Mouse (Mus musculus) stomach, embryonic 14.5 days (tissue): ENCODE data around the gene Mrgpra1. TPM values are rescaled to one million over a fixed set of nuclear protein-coding genes. Genes with fewer than 3 reads are reported as not detected.
"Not testable (repeated sequence)": the region's sequence is repeated elsewhere in the genome, so short reads cannot be mapped to it uniquely, and the experiment has no call there.

Experiments
- ATAC-seq: fragments of 200-750 bp; cut with Nextera tagmentation; 2 replicates; pipeline ENCODE4 v1.8.0; 2017; ENCODE audit warnings: low read depth, moderate TSS enrichment; ENCODE audit not compliant: insufficient number of reproducible peaks, insufficient read depth, low FRiP score
- H3K27ac ChIP-seq: fragments of 300-500 bp; sonication (generic); 2 replicates; pipeline ENCODE4 v1.5.1; 2014; ENCODE audit warnings: mild to moderate bottlenecking, low read length, moderate library complexity, mixed read lengths
- H3K27me3 ChIP-seq: fragments of 300-500 bp; sonication (generic); 2 replicates; pipeline ENCODE4 v1.6.1; 2014; ENCODE audit warnings: low read length, control low read depth, mixed read lengths; ENCODE audit not compliant: control insufficient read depth, insufficient read depth
- H3K36me3 ChIP-seq: fragments of 300-500 bp; sonication (generic); 2 replicates; pipeline ENCODE4 v1.6.1; 2014; ENCODE audit warnings: mild to moderate bottlenecking, control low read depth, low read length, moderate library complexity, mixed read lengths; ENCODE audit not compliant: control insufficient read depth, insufficient read depth
- H3K4me1 ChIP-seq: fragments of 300-500 bp; sonication (generic); 2 replicates; pipeline ENCODE4 v1.6.1; 2014; ENCODE audit warnings: low read length, control low read depth, mixed read lengths; ENCODE audit not compliant: control insufficient read depth, insufficient read depth
- H3K4me2 ChIP-seq: fragments of 300-500 bp; sonication (generic); replicated peaks from 2 replicates; pipeline ENCODE4 v1.6.1; 2014; ENCODE audit warnings: low read depth, low read length, control low read depth
- H3K4me3 ChIP-seq: fragments of 300-500 bp; sonication (generic); 2 replicates; pipeline ENCODE4 v1.5.1; 2014; ENCODE audit warnings: low read depth, low read length, control low read depth
- H3K9ac ChIP-seq: fragments of 300-500 bp; sonication (generic); replicated peaks from 2 replicates; pipeline ENCODE4 v1.6.1; 2014; ENCODE audit warnings: low read depth, mild to moderate bottlenecking, control low read depth, low read length, moderate library complexity, mixed read lengths
- H3K9me3 ChIP-seq: fragments of 300-500 bp; sonication (generic); 2 replicates; pipeline ENCODE4 v1.6.1; 2016; ENCODE audit warnings: low read depth, low read length, control low read depth; ENCODE audit not compliant: control insufficient read depth
- WGBS: fragments of 180-500 bp; shearing (Covaris S2); extraction: QIAGEN DNeasy Blood & Tissue Kit; methylation state at CpG from one replicate; pipeline ENCODE4 v1.1.7; 2014; 5-methylcytosine and 5-hydroxymethylcytosine counted together
- polyA plus RNA-seq: library from polyadenylated mRNA; unstranded; fragments of >200 nt; fragmentation: Nextera tagmentation; extraction: Ambion mirVana; gene quantifications from 2 replicates; pipeline ENCODE4 v1.2.1, GENCODE M21; 2014

Gene Mrgpra1
- not detected in 2 replicates for polyA plus RNA-seq

DNA sequence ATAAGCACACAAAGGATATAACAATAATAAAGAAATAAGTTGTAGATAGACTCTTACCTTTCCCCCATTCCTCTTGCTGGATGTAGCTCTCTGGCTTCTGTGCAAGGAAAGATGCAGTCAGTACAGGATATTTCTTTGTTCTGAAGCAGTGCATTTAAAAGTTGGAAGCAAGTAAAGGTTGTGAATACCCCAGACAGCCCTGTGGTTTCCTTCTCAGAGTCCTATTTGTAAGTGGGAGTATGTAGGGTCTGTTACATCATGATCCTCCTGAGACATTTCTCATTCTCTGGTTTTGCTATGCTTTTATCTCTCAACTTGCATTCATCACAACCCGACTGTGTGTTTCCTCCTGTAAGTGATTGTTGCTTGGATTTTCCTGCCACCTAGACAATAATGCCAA, at the start of gene Mrgpra1:
TSS of gene Mrgpra1 (minus strand) at position 101 of the 400 bp plus-strand sequence.
- 77% methylated on average over 1 of the region's 1 CpGs for WGBS
- Histone ChIP-seq H3K9me3 (no peaks in the 10 kb centered on the region), H3K4me2 (no peak within 1 kb of the TSS)

DNA sequence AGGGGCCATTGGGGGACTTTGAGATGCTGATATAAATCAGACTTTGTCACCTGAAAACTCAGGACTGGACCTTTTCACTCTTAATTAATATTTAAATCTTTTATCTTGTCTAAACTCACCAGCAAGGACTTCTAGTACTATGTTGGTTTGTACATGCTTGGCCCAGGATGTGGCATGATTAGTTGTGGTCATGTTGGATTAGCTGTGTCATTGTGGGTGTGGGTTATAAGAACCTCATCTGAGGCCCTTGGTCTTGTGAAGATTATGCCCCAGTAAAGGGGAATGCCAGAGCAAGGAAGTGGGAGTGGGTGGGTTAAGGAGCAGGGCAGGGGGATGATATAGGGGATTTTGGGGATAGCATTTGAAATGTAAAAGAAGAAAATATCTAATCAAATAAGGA, 47.1 kb upstream of the Mrgpra1 start:
- Histone ChIP-seq H3K36me3 (no peaks in the 10 kb centered on the region), H3K9ac (no peak overlapping the region), H3K4me1 (no peaks in the 10 kb centered on the region), H3K4me2 (no peak overlapping the region), H3K9me3 (no peaks in the 10 kb centered on the region), H3K27ac (no peak overlapping the region), H3K4me3 (no peak overlapping the region), H3K27me3 (no peaks in the 10 kb centered on the region)
- ATAC-seq, result no peak

More for the DNA sequence above, at the start of gene Mrgpra1:
- no peak within 1 kb of the TSS for H3K27ac ChIP-seq
- H3K9ac ChIP-seq, result no peak within 1 kb of the TSS
- no peak for ATAC-seq
- H3K36me3 ChIP-seq, result no peaks in the 10 kb centered on the region
- H3K4me3 ChIP-seq, result no peak within 1 kb of the TSS
- H3K4me1 ChIP-seq, result no peaks in the 10 kb centered on the region
- no peaks in the 10 kb centered on the region for H3K27me3 ChIP-seq

DNA sequence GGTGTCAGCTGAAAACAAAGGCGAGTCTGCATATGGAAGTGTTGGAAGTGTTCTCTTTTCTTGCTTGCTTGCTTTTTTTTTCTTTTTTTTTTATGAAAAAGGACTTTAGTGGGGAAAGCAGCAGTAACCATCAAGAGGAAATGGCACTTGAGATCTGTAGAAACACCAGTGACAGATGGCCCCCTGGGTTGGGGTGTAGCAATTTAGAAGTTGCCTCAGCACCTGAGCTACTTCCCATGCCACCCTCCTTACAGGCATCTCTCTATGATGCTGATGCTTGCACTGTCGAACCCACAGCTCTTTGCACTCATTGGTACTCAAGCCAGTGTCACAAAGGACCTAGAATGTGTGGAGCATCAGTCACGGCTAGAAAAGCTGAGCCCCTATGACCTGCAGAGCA, 5.6 kb downstream of the Mrgpra1 start:
- Histone ChIP-seq H3K9ac (no peak overlapping the region), H3K9me3 (no peaks in the 10 kb centered on the region), H3K4me2 (no peak overlapping the region), H3K27me3 (no peaks in the 10 kb centered on the region), H3K27ac (no peak overlapping the region), H3K4me1 (no peaks in the 10 kb centered on the region), H3K36me3 (no peaks in the 10 kb centered on the region), H3K4me3 (no peak overlapping the region)
- 69% methylated on average over 3 of the region's 3 CpGs for WGBS
- ATAC-seq, result no peak

DNA sequence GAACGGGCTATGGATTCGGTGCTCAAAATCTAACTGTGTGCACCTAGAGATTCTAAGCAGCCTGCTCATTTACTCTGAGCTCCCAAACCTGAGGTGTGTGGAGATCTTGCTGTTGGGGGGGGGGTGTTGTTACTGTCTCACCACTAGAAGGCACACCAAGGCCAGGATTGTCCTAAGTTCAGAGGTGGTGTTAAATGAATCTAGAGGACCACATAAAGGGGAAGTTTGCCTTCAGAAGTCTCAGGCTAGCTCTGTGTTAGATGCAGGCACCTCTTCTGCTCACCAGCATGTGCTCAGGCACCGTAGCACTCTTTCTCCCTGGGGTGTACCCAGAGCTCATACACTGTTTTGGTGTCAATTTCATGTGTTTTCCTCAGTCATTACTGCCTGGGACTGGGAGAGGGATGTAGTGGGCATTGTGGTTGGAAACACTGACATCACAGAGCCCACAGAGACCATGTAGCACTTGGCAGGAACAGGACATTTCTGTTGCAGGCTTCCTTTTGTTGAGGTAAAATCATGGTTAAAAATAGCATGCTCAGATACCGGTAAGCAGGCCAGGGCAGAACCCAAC, 8.0 kb downstream of the Mrgpra1 start:
- Histone ChIP-seq H3K4me1 (no peaks in the 10 kb centered on the region), H3K27ac (no peak overlapping the region), H3K27me3 (no peaks in the 10 kb centered on the region), H3K36me3 (no peaks in the 10 kb centered on the region), H3K9ac (no peak overlapping the region), H3K9me3 (no peaks in the 10 kb centered on the region), H3K4me2 (no peak overlapping the region), H3K4me3 (no peak overlapping the region)
- 82% methylated on average over 4 of the region's 4 CpGs for WGBS
- no peak for ATAC-seq

DNA sequence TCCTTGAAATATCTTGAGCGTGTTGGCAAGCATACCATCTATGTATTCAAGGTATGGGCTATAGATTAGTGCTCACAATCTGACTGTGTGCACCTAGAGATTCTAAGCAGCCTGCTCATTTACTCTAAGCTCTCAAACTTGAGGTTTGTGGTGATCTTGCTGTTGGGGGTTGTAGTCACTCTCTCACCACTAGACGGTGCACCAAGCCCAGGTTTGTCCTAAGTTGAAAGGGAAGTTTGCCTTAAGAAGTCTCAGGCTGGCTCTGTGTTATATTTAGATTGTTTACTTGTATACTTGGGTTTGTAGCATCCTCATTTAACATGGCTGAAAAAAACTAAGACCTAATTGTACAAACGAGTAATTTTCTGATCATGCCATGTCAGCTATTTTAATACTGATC, 12.2 kb downstream of the Mrgpra1 start:
- H3K27me3 ChIP-seq, ATAC-seq: not testable (repeated sequence)
- 80% methylated on average over 3 of the region's 3 CpGs for WGBS

DNA sequence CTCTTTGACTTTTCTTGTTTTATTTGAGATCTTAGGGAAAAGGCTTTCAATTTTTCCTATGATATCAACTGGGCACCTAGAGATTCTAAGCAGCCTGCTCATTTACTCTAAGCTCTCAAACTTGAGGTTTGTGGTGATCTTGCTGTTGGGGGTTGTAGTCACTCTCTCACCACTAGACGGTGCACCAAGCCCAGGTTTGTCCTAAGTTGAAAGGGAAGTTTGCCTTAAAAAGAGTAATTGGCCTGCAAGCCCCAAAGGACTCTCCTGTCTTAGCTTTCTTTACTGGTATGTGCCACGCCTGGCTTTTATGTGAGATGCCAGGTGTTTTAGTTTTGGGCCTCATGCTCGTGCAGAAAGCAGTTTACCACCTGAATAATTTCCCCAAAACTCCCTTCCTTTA, 12.7 kb downstream of the Mrgpra1 start:
- ATAC-seq, H3K4me3 ChIP-seq, H3K4me1 ChIP-seq, H3K36me3 ChIP-seq, H3K9me3 ChIP-seq, H3K9ac ChIP-seq, H3K27me3 ChIP-seq, H3K4me2 ChIP-seq, H3K27ac ChIP-seq: not testable (repeated sequence)
- 72% methylated on average over 3 of the region's 3 CpGs for WGBS

More for the DNA sequence above, 12.2 kb downstream of the Mrgpra1 start:
- H3K4me3 ChIP-seq, H3K36me3 ChIP-seq, H3K27ac ChIP-seq, H3K4me1 ChIP-seq, H3K4me2 ChIP-seq, H3K9me3 ChIP-seq, H3K9ac ChIP-seq: not testable (repeated sequence)

DNA sequence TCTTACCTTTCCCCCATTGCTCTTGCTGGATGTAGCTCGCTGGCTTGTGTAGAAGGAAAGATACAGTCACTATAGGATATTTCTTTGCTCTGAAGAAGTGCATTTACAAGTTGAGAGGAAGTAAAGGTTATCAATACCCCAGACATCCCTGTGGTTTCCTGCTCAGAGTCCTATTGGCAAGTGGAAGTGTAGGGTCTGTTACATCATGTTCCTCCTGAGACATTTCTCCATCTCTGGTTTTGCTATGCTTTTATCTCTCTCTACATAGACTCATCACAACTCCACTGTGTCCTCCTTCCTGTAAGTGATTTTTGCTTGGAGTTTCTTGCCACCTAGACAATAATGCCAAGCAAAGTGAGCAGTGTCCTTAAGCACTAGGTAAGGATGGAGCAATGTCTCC, 35.7 kb downstream of the Mrgpra1 start:
- ATAC-seq, result no peak
- H3K4me2 ChIP-seq, result no peak overlapping the region
- 40% methylated on average over 1 of the region's 1 CpGs for WGBS
- no peaks in the 10 kb centered on the region for H3K4me1 ChIP-seq
- H3K9ac ChIP-seq, result no peak overlapping the region
- H3K27ac ChIP-seq, result no peak overlapping the region
- H3K36me3 ChIP-seq, result no peaks in the 10 kb centered on the region
- H3K4me3 ChIP-seq, result no peak overlapping the region
- no peaks in the 10 kb centered on the region for H3K9me3 ChIP-seq
- no peaks in the 10 kb centered on the region for H3K27me3 ChIP-seq

DNA sequence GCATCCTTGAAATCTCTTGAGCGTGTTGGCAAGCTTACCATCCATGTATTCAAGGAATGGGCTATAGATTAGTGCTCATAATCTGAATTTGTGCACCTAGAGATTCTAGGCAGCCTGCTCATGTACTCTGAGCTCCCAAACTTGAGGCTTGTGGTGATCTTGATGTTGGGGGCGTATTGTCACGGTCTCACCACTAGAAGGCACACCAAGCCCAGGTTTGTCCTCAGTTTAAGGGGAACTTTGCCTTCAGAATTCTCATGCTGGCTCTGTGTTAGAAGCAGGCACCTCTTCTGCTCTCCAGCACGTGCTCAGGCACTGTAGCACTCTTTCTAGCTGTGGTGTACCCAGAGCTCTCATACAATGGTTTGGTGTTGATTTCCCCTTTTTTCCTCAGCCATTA, 41.8 kb downstream of the Mrgpra1 start:
- H3K4me1 ChIP-seq, result no peaks in the 10 kb centered on the region
- ATAC-seq, result no peak
- no peak overlapping the region for H3K4me3 ChIP-seq
- WGBS, result 33% methylated on average over 4 of the region's 4 CpGs
- H3K27ac ChIP-seq, result no peak overlapping the region
- no peak overlapping the region for H3K9ac ChIP-seq
- no peaks in the 10 kb centered on the region for H3K27me3 ChIP-seq
- H3K4me2 ChIP-seq, result no peak overlapping the region
- no peaks in the 10 kb centered on the region for H3K9me3 ChIP-seq
- no peaks in the 10 kb centered on the region for H3K36me3 ChIP-seq

DNA sequence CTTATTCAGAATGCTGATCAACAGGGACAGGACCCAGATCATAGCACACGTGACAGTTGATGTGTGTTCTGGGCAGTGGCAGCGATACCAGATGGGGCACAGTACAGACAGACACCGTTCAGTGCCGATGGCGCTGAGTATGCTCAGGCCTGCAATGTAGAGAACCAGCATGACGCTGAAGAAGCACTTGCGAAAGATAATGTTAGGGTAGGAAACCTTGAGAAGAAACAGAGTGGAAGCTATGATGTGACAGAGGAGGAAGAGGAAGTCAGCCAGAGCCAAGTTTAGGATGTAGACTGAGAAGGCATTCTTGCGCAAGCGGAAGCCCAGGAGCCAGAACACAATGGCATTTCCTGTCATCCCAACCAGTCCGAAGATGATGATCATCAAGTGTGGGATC, 44.2 kb downstream of the Mrgpra1 start:
- H3K27ac ChIP-seq, result no peak overlapping the region
- H3K9ac ChIP-seq, result no peak overlapping the region
- no peak for ATAC-seq
- H3K27me3 ChIP-seq, result no peaks in the 10 kb centered on the region
- no peaks in the 10 kb centered on the region for H3K4me1 ChIP-seq
- H3K36me3 ChIP-seq, result no peaks in the 10 kb centered on the region
- no peak overlapping the region for H3K4me2 ChIP-seq
- WGBS, result 94% methylated on average over 10 of the region's 10 CpGs
- no peaks in the 10 kb centered on the region for H3K9me3 ChIP-seq
- no peak overlapping the region for H3K4me3 ChIP-seq
